Mouse (Mus musculus) liver, adult 10 weeks (tissue): ENCODE results near the gene Prl3d3. TPM values are rescaled to one million over a fixed set of nuclear protein-coding genes. Genes with fewer than 3 reads are reported as not detected.

Experiments used
- polyA plus RNA-seq: library from polyadenylated mRNA; stranded (reverse); fragments of 350-450 nt; fragmentation: Illumina TruSeq; extraction: RNeasy Lipid Tissue Mini Kit (QIAGEN cat#74804); gene quantifications from one replicate; pipeline ENCODE4 v1.2.3, GENCODE M21; 2014; ENCODE audit warnings: low read depth, low replicate concordance

Prl3d3 gene
- not detected for polyA plus RNA-seq

DNA sequence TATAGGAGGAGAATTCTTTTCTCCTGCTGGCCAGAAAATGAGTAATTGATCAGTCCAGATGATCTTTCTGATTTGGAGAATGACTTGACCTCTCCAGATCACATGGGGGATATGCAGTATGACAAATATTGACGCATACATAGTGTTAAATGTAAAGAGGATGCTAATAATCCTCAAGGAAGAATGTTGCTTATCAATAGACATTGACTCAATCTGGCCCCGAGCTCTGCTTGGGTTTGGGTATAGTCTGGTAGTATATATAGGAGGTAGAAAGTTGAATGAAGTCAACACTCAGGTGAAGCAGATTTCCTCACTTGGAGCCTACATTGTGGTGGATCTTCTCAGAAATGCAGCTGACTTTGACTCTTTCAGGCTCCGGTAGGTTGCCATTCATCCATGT is at the start of gene Prl3d3:
Prl3d3 (plus strand) TSS at position 301 of the 400 bp plus-strand sequence.

GRCm38 (mm10) chr13:27121398-27121797 is 35.2 kb upstream of the Prl3d3 start, which contains the start of gene Prl3d2:
Prl3d2 (plus strand) TSS chr13:27121698.

DNA sequence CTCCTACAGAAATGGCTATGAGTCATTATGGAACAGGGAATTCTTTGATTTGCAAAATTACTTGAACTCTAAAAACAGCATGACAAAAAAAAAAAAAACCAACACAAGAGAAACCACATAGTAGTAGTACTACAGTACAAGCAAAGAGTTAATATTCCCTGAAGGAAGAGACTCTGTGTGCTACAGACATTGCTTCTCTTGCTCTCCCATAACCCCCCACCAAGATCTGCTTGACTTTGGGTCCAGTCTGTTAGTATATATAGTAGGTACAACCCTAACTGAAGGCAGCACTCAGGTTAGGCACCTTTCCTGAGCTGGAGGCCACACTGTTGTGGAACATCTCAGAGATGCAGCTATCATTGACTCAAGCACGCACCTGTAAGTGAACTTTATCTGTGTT is 39.8 kb downstream of the Prl3d3 start, which contains the start of gene Prl3c1:
Prl3c1 (plus strand) TSS at position 301 of the 400 bp plus-strand sequence.

Other genes starting within 250 kb of the Prl3d3 start
- gene Prl, start 99.2 kb upstream of the Prl3d3 start, polyA plus RNA-seq = not detected
- gene Prl3d1, start 62.6 kb upstream of the Prl3d3 start, polyA plus RNA-seq = not detected
- not detected for gene Prl3d2, start 35.1 kb upstream of the Prl3d3 start, polyA plus RNA-seq
- not detected for gene Prl3c1, start 39.9 kb downstream of the Prl3d3 start, polyA plus RNA-seq
- not detected for gene Prl3b1, start 85.1 kb downstream of the Prl3d3 start, polyA plus RNA-seq
- not detected for gene Prl3a1, start 102.6 kb downstream of the Prl3d3 start, polyA plus RNA-seq
- gene Prl6a1, start 155.8 kb downstream of the Prl3d3 start, polyA plus RNA-seq = not detected
- not detected for gene Prl8a2, start 188.9 kb downstream of the Prl3d3 start, polyA plus RNA-seq
- gene Prl2b1, start 234.1 kb downstream of the Prl3d3 start, polyA plus RNA-seq = not detected